Mouse (Mus musculus) hindbrain, embryonic 16.5 days (tissue): Measurements from ENCODE around the gene Pde4d. TPM values are rescaled to one million over a fixed set of nuclear protein-coding genes. Genes with fewer than 3 reads are reported as not detected.

Source experiments
- ATAC-seq: fragments of 200-750 bp; cut with Nextera tagmentation; 2 replicates; pipeline ENCODE4 v1.8.0; 2017; ENCODE audit warnings: moderate TSS enrichment, moderate library complexity
- H3K27ac ChIP-seq: fragments of 300-500 bp; sonication (generic); 2 replicates; pipeline ENCODE4 v1.5.1; 2014; ENCODE audit warnings: low read depth, mild to moderate bottlenecking, control low read depth, low read length, moderate library complexity
- H3K27me3 ChIP-seq: fragments of 300-500 bp; sonication (generic); replicated peaks from 2 replicates; pipeline ENCODE4 v1.6.1; 2014; ENCODE audit warnings: low read length; ENCODE audit not compliant: control insufficient read depth, insufficient read depth
- H3K36me3 ChIP-seq: fragments of 300-500 bp; sonication (generic); 2 replicates; pipeline ENCODE4 v1.6.1; 2014; ENCODE audit warnings: mild to moderate bottlenecking, low read length, moderate library complexity, mixed read lengths; ENCODE audit not compliant: control insufficient read depth, insufficient read depth
- H3K4me1 ChIP-seq: fragments of 300-500 bp; sonication (generic); 2 replicates; pipeline ENCODE4 v1.6.1; 2014; ENCODE audit warnings: low read depth, low read length; ENCODE audit not compliant: control insufficient read depth, insufficient read depth
- H3K4me2 ChIP-seq: fragments of 300-500 bp; sonication (generic); 2 replicates; pipeline ENCODE4 v1.6.1; 2014; ENCODE audit warnings: mild to moderate bottlenecking, low read length, control low read depth, moderate library complexity
- H3K4me3 ChIP-seq: fragments of 300-500 bp; sonication (generic); 2 replicates; pipeline ENCODE4 v1.5.1; 2014; ENCODE audit warnings: mild to moderate bottlenecking, low read length, control low read depth, moderate library complexity
- H3K9ac ChIP-seq: fragments of 300-500 bp; sonication (generic); 2 replicates; pipeline ENCODE4 v1.6.1; 2014; ENCODE audit warnings: low read depth, mild to moderate bottlenecking, control low read depth, low read length, moderate library complexity
- H3K9me3 ChIP-seq: fragments of 300-500 bp; sonication (generic); 2 replicates; pipeline ENCODE4 v1.6.1; 2014; ENCODE audit warnings: mild to moderate bottlenecking, low read length, moderate library complexity; ENCODE audit not compliant: control insufficient read depth
- WGBS: fragments of 180-500 bp; shearing (Covaris S2); extraction: QIAGEN DNeasy Blood & Tissue Kit; methylation state at CpG from one replicate; pipeline ENCODE4 v1.1.7; 2014; 5-methylcytosine and 5-hydroxymethylcytosine counted together
- polyA plus RNA-seq: library from polyadenylated mRNA; unstranded; fragments of >200 nt; fragmentation: Nextera tagmentation; extraction: Ambion mirVana; gene quantifications from 2 replicates; pipeline ENCODE4 v1.2.1, GENCODE M21; 2015

Gene Pde4d
- polyA plus RNA-seq, 1 experiment from 2014 or later: 18.5 TPM

DNA sequence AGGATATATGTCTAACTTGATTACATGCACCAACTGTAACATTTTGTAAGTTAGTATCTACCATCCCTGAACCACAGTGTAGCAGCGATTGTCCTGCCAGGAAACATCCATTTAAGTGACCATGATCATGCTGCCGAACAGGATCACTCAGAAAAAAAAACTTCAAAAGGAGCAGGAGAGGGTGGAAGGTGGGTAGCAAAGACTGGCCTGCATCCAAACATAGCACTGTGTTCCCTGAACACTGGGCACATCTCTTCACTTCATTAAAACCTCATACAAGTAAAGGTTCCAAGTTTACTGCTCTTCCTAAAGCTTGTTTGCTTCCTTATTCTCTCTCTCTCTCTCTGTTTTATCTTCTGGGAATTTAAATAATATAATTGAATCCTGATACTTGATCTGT lies 1256.4 kb downstream of the Pde4d start:
- Histone ChIP-seq H3K4me3 (no peak overlapping the region), H3K4me2 (no peak overlapping the region), H3K27ac (no peak overlapping the region), H3K9me3 (no peaks in the 10 kb centered on the region), H3K9ac (no peak overlapping the region), H3K36me3 (no peaks in the 10 kb centered on the region), H3K4me1 (no peaks in the 10 kb centered on the region), H3K27me3 (no peaks in the 10 kb centered on the region)
- no peak for ATAC-seq
- WGBS: 54% methylated on average over 2 of the region's 2 CpGs

DNA sequence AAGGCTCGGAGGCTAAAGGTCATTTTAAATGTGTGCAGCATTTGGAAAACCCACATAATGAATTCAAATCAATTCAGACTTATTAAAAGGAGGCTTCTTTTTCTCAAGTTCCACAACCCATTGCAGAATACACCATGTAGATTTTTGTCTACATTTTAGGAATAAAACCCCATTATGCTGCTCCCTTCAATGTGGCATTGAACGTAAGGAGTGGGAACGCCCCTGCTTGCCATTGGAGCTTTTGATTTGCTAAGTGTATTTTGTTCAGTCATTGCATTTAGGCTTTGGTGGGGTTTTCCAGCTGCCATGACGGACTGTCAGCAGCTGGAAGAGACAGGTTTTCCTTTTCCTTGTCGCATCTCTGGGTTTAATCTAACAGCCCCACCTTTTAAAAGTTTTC lies 1256.8 kb downstream of the Pde4d start:
- ATAC-seq: no peak
- Histone ChIP-seq H3K9me3 (no peaks in the 10 kb centered on the region), H3K36me3 (no peaks in the 10 kb centered on the region), H3K9ac (no peak overlapping the region), H3K4me2 (no peak overlapping the region), H3K4me3 (no peak overlapping the region), H3K4me1 (no peaks in the 10 kb centered on the region), H3K27me3 (no peaks in the 10 kb centered on the region), H3K27ac (no peak overlapping the region)
- WGBS: 60% methylated on average over 5 of the region's 5 CpGs

DNA sequence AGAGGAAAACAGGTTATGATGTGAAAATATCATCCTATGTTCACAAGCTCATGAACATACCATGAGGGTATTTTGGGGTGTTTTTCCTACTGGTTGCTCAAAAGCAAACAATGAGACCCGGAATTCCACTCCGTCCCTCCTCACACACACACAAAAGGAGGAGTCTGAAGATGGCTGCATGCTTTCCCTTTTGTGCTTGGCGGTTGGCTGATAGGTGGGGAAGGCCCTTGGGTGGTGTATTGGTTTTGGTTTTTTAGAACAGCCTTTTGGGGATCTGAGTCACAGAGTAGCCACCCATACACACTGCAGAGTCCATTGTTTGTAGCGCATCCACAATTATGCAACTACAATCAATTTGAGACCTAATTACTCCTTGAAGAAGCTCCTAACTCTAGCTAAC lies 1257.4 kb downstream of the Pde4d start:
- Histone ChIP-seq H3K4me2 (no peak overlapping the region), H3K9me3 (no peaks in the 10 kb centered on the region), H3K4me1 (no peaks in the 10 kb centered on the region), H3K36me3 (no peaks in the 10 kb centered on the region), H3K9ac (no peak overlapping the region), H3K4me3 (no peak overlapping the region), H3K27ac (no peak overlapping the region), H3K27me3 (no peaks in the 10 kb centered on the region)
- 69% methylated on average over 4 of the region's 4 CpGs for WGBS
- no peak for ATAC-seq

DNA sequence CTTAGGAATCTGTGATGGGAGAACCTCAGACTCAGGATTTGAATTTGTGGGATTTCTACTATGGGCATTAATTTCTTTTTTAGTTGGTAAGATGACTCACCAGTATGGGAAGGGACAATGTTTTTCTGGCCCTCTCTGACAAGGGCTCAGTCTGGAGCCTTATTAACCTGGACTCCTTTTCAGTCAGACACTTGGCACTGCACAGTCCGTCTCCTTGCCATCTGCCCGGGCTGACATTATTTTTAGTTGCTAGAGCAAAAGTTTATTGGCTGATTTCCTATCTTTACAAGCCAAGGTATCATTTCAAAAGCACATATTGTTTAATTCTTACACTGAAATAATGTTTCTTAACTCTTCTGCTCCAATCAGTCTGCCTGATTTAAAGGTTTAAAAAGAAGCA lies 1258.6 kb downstream of the Pde4d start:
- ATAC-seq: no peak
- Histone ChIP-seq H3K4me1 (no peaks in the 10 kb centered on the region), H3K27ac (no peak overlapping the region), H3K9ac (no peak overlapping the region), H3K9me3 (no peaks in the 10 kb centered on the region), H3K36me3 (no peaks in the 10 kb centered on the region), H3K4me2 (no peak overlapping the region), H3K4me3 (no peak overlapping the region), H3K27me3 (no peaks in the 10 kb centered on the region)
- 67% methylated on average over 2 of the region's 2 CpGs for WGBS

DNA sequence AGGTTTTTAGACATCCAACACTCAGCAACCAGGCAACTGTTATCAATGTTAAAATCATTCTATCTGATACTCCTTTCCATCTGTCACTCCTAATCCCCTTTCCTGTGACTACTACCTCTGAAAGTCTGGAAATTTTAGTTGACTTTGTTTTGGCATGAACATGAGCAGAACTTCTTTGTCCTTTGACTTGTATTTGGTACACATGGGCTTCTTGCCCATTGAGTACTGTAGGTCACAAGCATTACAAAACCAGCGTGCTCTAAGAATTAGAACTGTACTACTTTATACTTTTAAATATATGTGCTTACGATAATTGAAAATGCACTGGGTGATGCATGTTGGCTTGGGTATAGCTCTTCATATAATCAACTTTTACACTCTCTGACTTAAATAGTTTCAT lies 1264.8 kb downstream of the Pde4d start:
- H3K4me1 ChIP-seq: no peaks in the 10 kb centered on the region
- H3K36me3 ChIP-seq: no peaks in the 10 kb centered on the region
- no peak overlapping the region for H3K4me2 ChIP-seq
- H3K4me3 ChIP-seq: no peak overlapping the region
- no peak overlapping the region for H3K27ac ChIP-seq
- no peak for ATAC-seq
- no peak overlapping the region for H3K9ac ChIP-seq
- no peaks in the 10 kb centered on the region for H3K27me3 ChIP-seq
- H3K9me3 ChIP-seq: no peaks in the 10 kb centered on the region
- 97% methylated on average over 2 of the region's 2 CpGs for WGBS

DNA sequence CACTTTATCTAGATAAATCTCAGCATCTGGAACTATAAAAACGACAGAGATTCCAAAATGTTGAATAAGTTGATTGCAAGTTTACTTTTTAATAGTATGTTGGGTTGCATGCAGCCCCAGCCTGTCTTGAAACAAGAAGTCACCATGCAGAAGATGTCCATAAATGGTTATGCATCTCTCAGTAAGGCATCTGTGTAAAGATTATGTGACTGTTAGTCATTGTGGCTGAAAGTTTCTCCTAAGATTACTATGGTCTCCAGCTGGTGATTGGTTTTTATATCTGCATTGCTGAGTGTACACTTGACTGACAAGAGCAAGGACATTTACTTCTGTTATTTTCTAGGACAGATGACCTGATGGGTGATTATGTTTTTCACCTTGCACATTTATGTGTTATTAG lies 1265.6 kb downstream of the Pde4d start:
- 55% methylated on average over 1 of the region's 1 CpGs for WGBS
- no peak overlapping the region for H3K4me2 ChIP-seq
- no peaks in the 10 kb centered on the region for H3K4me1 ChIP-seq
- H3K9me3 ChIP-seq: no peaks in the 10 kb centered on the region
- no peak overlapping the region for H3K4me3 ChIP-seq
- no peak overlapping the region for H3K9ac ChIP-seq
- no peaks in the 10 kb centered on the region for H3K27me3 ChIP-seq
- H3K36me3 ChIP-seq: no peaks in the 10 kb centered on the region
- no peak for ATAC-seq
- H3K27ac ChIP-seq: no peak overlapping the region

DNA sequence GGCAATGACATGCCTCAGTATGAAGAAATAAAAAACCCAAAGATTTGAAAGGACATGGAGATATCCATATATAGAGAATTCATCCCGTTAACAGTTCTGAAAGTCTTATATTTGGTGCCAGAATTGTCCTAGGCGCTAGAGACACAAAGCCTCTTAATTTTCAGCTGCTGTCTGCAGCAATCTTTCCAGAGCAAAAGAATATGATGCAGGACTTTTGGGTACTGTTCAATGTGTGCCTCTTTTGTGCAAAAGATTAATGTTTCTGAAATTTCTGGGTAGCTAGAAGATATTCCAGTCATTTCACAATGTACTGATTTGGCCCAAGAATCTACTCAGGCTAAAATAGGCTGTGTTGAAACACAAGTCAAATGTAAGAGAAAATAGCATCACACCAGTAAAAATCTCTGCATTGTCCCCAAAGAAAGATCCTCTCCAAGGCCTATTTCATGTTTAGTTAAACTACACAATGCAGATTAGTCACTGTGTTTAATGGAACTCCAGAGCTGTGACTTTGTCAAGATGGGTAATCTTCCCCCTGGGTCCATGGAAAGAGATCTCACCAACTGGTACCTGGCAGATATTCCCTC lies 1270.5 kb downstream of the Pde4d start:
- 93% methylated on average over 2 of the region's 2 CpGs for WGBS
- ATAC-seq: no peak
- Histone ChIP-seq H3K4me3 (no peak overlapping the region), H3K4me2 (no peak overlapping the region), H3K9ac (no peak overlapping the region), H3K27ac (0 out of 2 replicates have a peak overlapping the region, but pooled peaks have one; percentile 10), H3K36me3 (no peaks in the 10 kb centered on the region), H3K9me3 (no peaks in the 10 kb centered on the region), H3K27me3 (no peaks in the 10 kb centered on the region), H3K4me1 (no peaks in the 10 kb centered on the region)

DNA sequence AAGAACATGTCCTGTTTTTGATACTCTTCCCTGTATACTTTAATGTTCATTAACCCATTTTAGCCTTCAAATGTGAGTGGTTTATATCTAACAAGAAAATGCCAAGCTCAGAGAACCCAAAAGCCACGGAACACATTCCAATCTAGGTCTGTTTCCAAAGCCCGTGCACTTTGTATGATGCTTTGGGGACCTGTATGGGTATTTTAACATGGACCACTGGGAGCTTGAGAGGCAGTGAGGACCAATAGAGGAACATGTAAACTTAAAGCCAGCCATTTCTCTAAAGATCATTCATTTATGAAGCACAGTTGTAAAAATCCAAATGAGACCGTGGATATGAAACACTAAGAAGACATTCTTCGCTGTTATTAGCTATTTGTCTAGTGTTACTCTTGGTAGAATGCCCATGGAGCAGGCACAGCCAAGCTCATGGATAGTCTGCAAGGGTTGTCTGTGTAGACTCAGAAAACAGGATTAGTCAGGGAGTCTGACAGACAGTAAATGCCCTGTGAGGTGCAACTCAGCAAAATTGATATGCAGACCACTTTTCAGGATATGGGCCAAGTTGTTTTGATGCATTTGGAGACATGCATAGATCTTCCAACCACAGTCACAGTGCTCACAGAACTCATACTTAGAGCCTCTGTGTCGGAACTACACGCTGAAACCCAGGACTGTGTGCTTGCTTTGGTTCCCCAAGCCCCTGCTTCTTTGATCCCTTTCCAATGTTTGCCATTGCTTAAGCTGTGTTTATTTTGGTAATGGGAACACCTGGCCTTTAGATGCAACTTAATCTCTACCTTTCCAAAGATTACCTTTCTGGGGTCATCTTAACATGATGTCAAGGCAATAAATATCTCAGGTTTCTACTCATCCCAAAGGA lies 1272.7 kb downstream of the Pde4d start:
- no peak overlapping the region for H3K4me2 ChIP-seq
- H3K27me3 ChIP-seq: no peaks in the 10 kb centered on the region
- H3K4me1 ChIP-seq: no peaks in the 10 kb centered on the region
- no peak overlapping the region for H3K9ac ChIP-seq
- H3K36me3 ChIP-seq: no peaks in the 10 kb centered on the region
- H3K27ac ChIP-seq: no peak overlapping the region
- WGBS: 87% methylated on average over 6 of the region's 6 CpGs
- no peak for ATAC-seq
- H3K4me3 ChIP-seq: no peak overlapping the region
- H3K9me3 ChIP-seq: no peaks in the 10 kb centered on the region

DNA sequence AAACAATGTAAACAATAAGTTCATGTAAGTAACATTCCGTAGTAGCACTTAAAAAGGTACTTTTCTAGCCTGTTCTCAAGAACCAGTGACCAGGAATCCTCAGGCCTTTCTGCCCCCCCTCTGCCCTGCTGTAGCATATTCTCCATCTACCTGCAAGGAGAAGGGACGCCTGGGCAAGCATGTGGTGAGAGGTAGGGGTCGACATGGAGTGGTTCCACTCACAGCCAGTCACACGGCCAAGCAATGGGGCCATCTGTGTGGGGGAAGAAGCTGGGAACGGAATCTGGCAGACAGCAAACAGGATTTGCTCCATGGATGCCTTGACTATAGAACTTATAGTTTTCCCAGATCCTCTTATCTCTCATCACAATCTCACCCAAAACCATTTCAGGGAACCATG lies 1277.6 kb downstream of the Pde4d start:
- no peak for ATAC-seq
- no peak overlapping the region for H3K9ac ChIP-seq
- no peaks in the 10 kb centered on the region for H3K36me3 ChIP-seq
- 75% methylated on average over 5 of the region's 5 CpGs for WGBS
- no peak overlapping the region for H3K27ac ChIP-seq
- H3K27me3 ChIP-seq: no peaks in the 10 kb centered on the region
- H3K9me3 ChIP-seq: no peaks in the 10 kb centered on the region
- H3K4me2 ChIP-seq: no peak overlapping the region
- no peaks in the 10 kb centered on the region for H3K4me1 ChIP-seq
- no peak overlapping the region for H3K4me3 ChIP-seq
